Mouse (Mus musculus): ENCODE data around the gene Usp8. TPM values are rescaled to one million over a fixed set of nuclear protein-coding genes. Genes with fewer than 3 reads are reported as not detected.
A peak's percentile ranks its signal among the peaks of the same experiment; 100 is the strongest.

The Usp8 gene
- polyA plus RNA-seq, 1 experiment from 2014 or later: 36.9 TPM

DNA sequence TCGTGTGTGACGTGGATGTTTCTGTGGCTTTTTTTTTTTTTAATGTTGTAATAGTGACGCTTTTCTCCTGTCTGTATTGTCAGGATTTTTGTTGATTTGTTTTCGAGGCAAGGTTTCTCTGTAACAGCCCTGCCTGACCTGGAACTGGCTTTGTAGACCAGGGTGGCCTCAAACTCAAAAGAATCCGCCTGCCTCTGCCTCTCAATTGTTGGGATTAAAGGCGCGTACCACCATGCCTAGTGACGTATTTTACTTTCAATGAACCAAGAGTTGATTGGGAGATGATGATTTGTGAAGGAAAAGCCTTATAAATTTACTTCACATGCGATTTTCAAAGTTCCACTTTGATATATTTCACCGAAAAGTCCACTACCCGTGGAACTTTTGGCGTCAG lies 31.0 kb upstream of the Usp8 start, which contains the start of gene Gabpb1:
Gene Gabpb1 (minus strand): TSS at position 216 of the 394 bp plus-strand sequence.
- peaks cover 8% of the 10 kb centered on the region; the same call in 1 of the 2 replicates for H3K36me3 ChIP-seq (ENCODE audit: control insufficient read depth, insufficient read depth, low read length)
- H3K4me3 ChIP-seq (ENCODE audit: low read depth, low read length): peak within 1 kb of the TSS; percentile 96
- H3K9me3 ChIP-seq (ENCODE audit: control insufficient read depth, low read length): peaks cover 6% of the 10 kb centered on the region
- H3K4me1 ChIP-seq (replicated peaks; ENCODE audit: control insufficient read depth, insufficient read depth, low read length): peaks cover 18% of the 10 kb centered on the region
- ATAC-seq (replicated peaks; ENCODE audit: low FRiP score, low TSS enrichment, low read depth) (no peak), DNase-seq (ENCODE audit: low spot score) (no peak)
- 23% methylated on average over 12 of the region's 12 CpGs for WGBS
- H3K27me3 ChIP-seq (replicated peaks; ENCODE audit: control insufficient read depth, insufficient read depth, low read length): no peaks in the 10 kb centered on the region
- H3K27ac ChIP-seq (ENCODE audit: low read depth): peak within 1 kb of the TSS; percentile 100
- H3K4me2 ChIP-seq (ENCODE audit: low read length): peak within 1 kb of the TSS; percentile 82
- H3K9ac ChIP-seq (ENCODE audit: low read length): peak within 1 kb of the TSS; percentile 98

DNA sequence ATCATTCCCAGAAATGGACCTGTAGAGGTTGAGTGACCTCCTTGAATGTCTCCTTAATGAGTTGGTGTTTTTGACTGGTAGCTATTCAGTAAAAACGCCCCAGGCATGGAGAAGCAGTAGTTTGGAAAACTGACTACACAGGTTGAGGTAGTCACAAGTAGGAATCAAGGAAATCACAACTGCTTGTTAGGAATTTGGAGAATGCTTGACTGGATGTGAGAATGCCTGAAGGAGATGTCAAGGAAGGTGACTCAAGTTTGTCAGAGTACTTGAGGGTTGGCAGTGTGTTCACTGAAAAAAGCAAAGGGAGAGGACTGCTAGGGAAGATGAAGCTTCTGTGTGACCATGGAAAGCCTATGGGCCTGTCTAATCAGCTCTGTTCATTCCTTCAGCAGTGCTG lies 29.8 kb upstream of the Usp8 start:
- no peak for DNase-seq (ENCODE audit: low spot score)
- peaks cover 8% of the 10 kb centered on the region; the same call in 1 of the 2 replicates for H3K36me3 ChIP-seq (ENCODE audit: control insufficient read depth, insufficient read depth, low read length)
- H3K9me3 ChIP-seq (ENCODE audit: control insufficient read depth, low read length): peaks cover 6% of the 10 kb centered on the region
- no peak for ATAC-seq (replicated peaks; ENCODE audit: low FRiP score, low TSS enrichment, low read depth)
- H3K4me1 ChIP-seq (replicated peaks; ENCODE audit: control insufficient read depth, insufficient read depth, low read length): peaks cover 16% of the 10 kb centered on the region
- no peaks in the 10 kb centered on the region for H3K27me3 ChIP-seq (replicated peaks; ENCODE audit: control insufficient read depth, insufficient read depth, low read length)
- 90% methylated on average over 1 of the region's 1 CpGs for WGBS
- no peak overlapping the region for H3K4me2 ChIP-seq (ENCODE audit: low read length)
- H3K27ac ChIP-seq (ENCODE audit: low read depth): no peak overlapping the region
- H3K4me3 ChIP-seq (ENCODE audit: low read depth, low read length): no peak overlapping the region
- no peak overlapping the region for H3K9ac ChIP-seq (ENCODE audit: low read length)

DNA sequence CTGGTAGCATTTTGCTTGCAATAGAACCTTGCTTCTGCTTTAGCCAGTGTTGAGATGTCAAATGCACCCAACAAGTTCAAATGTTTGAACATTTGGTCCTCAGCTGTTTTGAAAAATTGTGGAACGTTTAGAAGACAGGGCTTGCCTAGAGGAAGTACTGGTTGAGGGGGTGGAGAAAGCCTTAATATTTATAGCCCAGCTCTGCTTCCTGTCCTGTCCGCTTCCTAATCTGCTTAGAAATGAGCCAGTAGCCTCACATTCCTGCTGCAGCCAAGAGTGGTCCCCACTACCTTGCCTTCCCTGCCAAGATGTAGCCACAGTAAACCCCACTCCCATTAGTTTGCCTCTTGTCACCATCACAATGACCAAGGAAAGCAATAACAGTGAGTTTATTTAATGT lies 24.8 kb upstream of the Usp8 start:
- H3K9me3 ChIP-seq (ENCODE audit: control insufficient read depth, low read length): peaks cover 6% of the 10 kb centered on the region
- H3K4me1 ChIP-seq (replicated peaks; ENCODE audit: control insufficient read depth, insufficient read depth, low read length): no peaks in the 10 kb centered on the region
- H3K4me3 ChIP-seq (ENCODE audit: low read depth, low read length): no peak overlapping the region
- WGBS: 51% methylated on average over 2 of the region's 2 CpGs
- no peak for DNase-seq (ENCODE audit: low spot score)
- no peak overlapping the region for H3K9ac ChIP-seq (ENCODE audit: low read length)
- peaks cover 16% of the 10 kb centered on the region for H3K36me3 ChIP-seq (ENCODE audit: control insufficient read depth, insufficient read depth, low read length)
- H3K27me3 ChIP-seq (replicated peaks; ENCODE audit: control insufficient read depth, insufficient read depth, low read length): no peaks in the 10 kb centered on the region
- no peak overlapping the region for H3K4me2 ChIP-seq (ENCODE audit: low read length)
- no peak overlapping the region for H3K27ac ChIP-seq (ENCODE audit: low read depth)
- no peak for ATAC-seq (replicated peaks; ENCODE audit: low FRiP score, low TSS enrichment, low read depth)

DNA sequence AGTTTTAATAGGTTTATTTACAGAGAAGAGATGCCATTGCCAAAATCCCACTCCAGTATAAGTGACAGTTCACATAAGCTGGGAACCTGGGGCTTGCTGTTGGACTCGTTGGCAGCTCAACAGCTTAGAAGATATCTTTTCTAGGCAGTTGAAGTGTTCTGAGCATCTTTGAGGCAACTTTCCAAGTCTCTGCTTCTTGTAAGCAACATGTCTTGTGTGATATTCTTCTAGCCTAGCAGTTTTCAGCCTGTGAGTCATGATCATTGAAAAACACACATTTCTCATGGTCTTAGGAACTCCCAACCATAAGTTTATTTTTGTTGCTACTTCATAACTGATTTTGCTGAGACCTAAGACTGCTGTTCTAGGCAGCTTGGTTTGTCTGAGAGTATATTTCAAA lies 24.2 kb upstream of the Usp8 start:
- H3K4me2 ChIP-seq (ENCODE audit: low read length): no peak overlapping the region
- peaks cover 16% of the 10 kb centered on the region for H3K36me3 ChIP-seq (ENCODE audit: control insufficient read depth, insufficient read depth, low read length)
- DNase-seq (ENCODE audit: low spot score): no peak
- H3K9me3 ChIP-seq (ENCODE audit: control insufficient read depth, low read length): peaks cover 6% of the 10 kb centered on the region
- no peaks in the 10 kb centered on the region for H3K27me3 ChIP-seq (replicated peaks; ENCODE audit: control insufficient read depth, insufficient read depth, low read length)
- ATAC-seq (replicated peaks; ENCODE audit: low FRiP score, low TSS enrichment, low read depth): no peak
- WGBS: 88% methylated on average over 1 of the region's 1 CpGs
- no peak overlapping the region for H3K27ac ChIP-seq (ENCODE audit: low read depth)
- H3K9ac ChIP-seq (ENCODE audit: low read length): no peak overlapping the region
- H3K4me3 ChIP-seq (ENCODE audit: low read depth, low read length): no peak overlapping the region
- no peaks in the 10 kb centered on the region for H3K4me1 ChIP-seq (replicated peaks; ENCODE audit: control insufficient read depth, insufficient read depth, low read length)

DNA sequence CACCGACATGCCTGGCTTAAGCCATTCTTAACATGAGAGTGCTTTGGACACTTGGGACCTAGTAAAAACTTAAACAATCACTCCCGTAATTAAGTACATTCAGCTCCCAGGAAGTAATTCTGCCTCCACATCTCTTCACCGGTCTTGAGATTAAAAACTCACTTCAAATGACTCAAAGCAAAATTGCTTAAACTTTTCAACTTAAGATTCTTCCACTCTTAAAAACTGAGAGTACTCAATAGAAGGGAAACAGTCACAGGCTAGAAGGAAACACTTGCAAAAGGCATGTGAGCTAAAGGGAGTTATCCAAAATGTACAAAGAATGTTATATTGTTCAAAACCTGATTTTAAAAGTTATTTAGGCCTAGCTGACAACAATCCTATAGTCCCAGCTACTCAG lies 15.8 kb upstream of the Usp8 start:
- H3K4me1 ChIP-seq (replicated peaks; ENCODE audit: control insufficient read depth, insufficient read depth, low read length): no peaks in the 10 kb centered on the region
- H3K4me3 ChIP-seq (ENCODE audit: low read depth, low read length): no peak overlapping the region
- ATAC-seq (replicated peaks; ENCODE audit: low FRiP score, low TSS enrichment, low read depth): no peak
- no peak for DNase-seq (ENCODE audit: low spot score)
- no peaks in the 10 kb centered on the region for H3K36me3 ChIP-seq (ENCODE audit: control insufficient read depth, insufficient read depth, low read length)
- 86% methylated on average over 3 of the region's 3 CpGs for WGBS
- H3K9me3 ChIP-seq (ENCODE audit: control insufficient read depth, low read length): no peaks in the 10 kb centered on the region
- H3K27ac ChIP-seq (ENCODE audit: low read depth): no peak overlapping the region
- H3K4me2 ChIP-seq (ENCODE audit: low read length): no peak overlapping the region
- H3K27me3 ChIP-seq (replicated peaks; ENCODE audit: control insufficient read depth, insufficient read depth, low read length): no peaks in the 10 kb centered on the region
- no peak overlapping the region for H3K9ac ChIP-seq (ENCODE audit: low read length)

DNA sequence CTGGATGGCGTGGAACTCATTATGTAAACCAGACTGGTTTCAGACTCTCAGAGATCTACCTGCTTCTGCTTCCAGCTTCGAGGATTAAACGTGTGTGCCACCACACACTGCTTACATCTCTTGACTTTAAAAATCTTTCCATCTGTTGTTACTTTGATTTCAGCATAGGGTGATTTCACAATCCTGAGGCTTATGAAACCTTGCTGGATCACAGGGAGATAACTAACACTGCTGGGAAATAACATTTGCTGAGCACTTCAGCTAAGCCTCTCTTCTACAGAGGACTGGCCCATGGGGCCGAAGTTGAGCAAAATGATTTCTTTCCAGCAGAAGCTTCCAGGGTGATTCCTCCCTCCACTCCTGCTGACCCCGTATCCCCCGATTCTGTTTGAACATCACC lies 11.8 kb upstream of the Usp8 start:
- H3K9ac ChIP-seq (ENCODE audit: low read length): no peak overlapping the region
- no peaks in the 10 kb centered on the region for H3K27me3 ChIP-seq (replicated peaks; ENCODE audit: control insufficient read depth, insufficient read depth, low read length)
- no peaks in the 10 kb centered on the region for H3K4me1 ChIP-seq (replicated peaks; ENCODE audit: control insufficient read depth, insufficient read depth, low read length)
- 84% methylated on average over 6 of the region's 6 CpGs for WGBS
- no peak overlapping the region for H3K4me2 ChIP-seq (ENCODE audit: low read length)
- H3K36me3 ChIP-seq (ENCODE audit: control insufficient read depth, insufficient read depth, low read length): no peaks in the 10 kb centered on the region
- no peak overlapping the region for H3K27ac ChIP-seq (ENCODE audit: low read depth)
- DNase-seq (ENCODE audit: low spot score): no peak
- no peak for ATAC-seq (replicated peaks; ENCODE audit: low FRiP score, low TSS enrichment, low read depth)
- H3K9me3 ChIP-seq (ENCODE audit: control insufficient read depth, low read length): no peaks in the 10 kb centered on the region
- no peak overlapping the region for H3K4me3 ChIP-seq (ENCODE audit: low read depth, low read length)

DNA sequence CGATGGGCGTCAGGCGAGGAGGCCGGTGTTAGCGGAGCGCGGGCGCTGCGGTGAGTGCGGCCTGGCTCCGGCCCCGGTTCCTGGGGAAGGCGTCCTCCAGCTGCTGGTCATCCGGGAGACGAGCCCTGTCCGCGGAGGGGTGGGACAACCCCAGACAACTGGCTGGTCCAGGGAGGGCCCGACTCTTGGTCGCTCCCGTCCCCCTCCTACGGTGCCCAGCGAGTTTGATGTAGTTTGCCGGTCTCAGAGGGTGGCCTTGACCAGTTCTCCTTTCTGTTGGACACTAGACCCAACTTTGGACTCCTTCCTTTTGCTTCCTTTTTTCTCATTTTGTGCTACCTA lies 281 bp downstream of the Usp8 start:
- under 1% methylated on average over 23 of the region's 23 CpGs for WGBS
- 0 out of 2 replicates have a peak, but pooled peaks cover 4% of the 10 kb centered on the region for H3K36me3 ChIP-seq (ENCODE audit: control insufficient read depth, insufficient read depth, low read length)
- no peaks in the 10 kb centered on the region for H3K27me3 ChIP-seq (replicated peaks; ENCODE audit: control insufficient read depth, insufficient read depth, low read length)
- ATAC-seq (replicated peaks; ENCODE audit: low FRiP score, low TSS enrichment, low read depth): peak; percentile 85
- peak overlapping the region; percentile 88 for H3K4me2 ChIP-seq (ENCODE audit: low read length)
- peak overlapping the region; percentile 68 for H3K4me3 ChIP-seq (ENCODE audit: low read depth, low read length)
- peak overlapping the region; percentile 86 for H3K9ac ChIP-seq (ENCODE audit: low read length)
- peak overlapping the region; percentile 64; the same call in 1 of the 2 replicates for H3K27ac ChIP-seq (ENCODE audit: low read depth)
- H3K4me1 ChIP-seq (replicated peaks; ENCODE audit: control insufficient read depth, insufficient read depth, low read length): peaks cover 8% of the 10 kb centered on the region
- H3K9me3 ChIP-seq (ENCODE audit: control insufficient read depth, low read length): no peaks in the 10 kb centered on the region
- no peak for DNase-seq (ENCODE audit: low spot score)

DNA sequence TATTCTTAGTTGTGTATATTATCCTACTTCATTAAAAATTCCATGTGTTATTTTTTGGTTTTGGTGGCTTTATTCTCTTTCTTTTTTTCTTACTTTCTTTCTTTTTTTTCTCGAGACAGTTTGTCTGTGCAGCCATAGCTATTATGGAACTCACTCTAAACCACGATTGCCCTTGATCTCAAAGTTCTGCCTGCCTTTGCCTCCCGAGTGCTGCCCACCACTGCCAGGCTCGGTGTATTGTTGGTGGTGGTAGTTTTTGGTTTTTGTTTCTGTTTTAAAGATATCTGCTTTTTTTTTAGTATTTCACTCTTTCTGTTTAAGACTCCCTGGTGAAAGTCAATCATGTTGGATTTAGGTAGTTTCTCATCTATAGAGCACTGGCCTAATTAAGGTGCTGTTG lies 1.2 kb downstream of the Usp8 start:
- Histone ChIP-seq H3K9me3 (ENCODE audit: control insufficient read depth, low read length) (no peaks in the 10 kb centered on the region), H3K36me3 (ENCODE audit: control insufficient read depth, insufficient read depth, low read length) (0 out of 2 replicates have a peak, but pooled peaks cover 4% of the 10 kb centered on the region), H3K4me2 (ENCODE audit: low read length) (peak overlapping the region; percentile 88), H3K4me1 (replicated peaks; ENCODE audit: control insufficient read depth, insufficient read depth, low read length) (peaks cover 8% of the 10 kb centered on the region), H3K9ac (ENCODE audit: low read length) (no peak overlapping the region), H3K4me3 (ENCODE audit: low read depth, low read length) (peak overlapping the region; percentile 68), H3K27ac (ENCODE audit: low read depth) (no peak overlapping the region), H3K27me3 (replicated peaks; ENCODE audit: control insufficient read depth, insufficient read depth, low read length) (no peaks in the 10 kb centered on the region)
- DNase-seq (ENCODE audit: low spot score) (no peak), ATAC-seq (replicated peaks; ENCODE audit: low FRiP score, low TSS enrichment, low read depth) (no peak)
- WGBS: 85% methylated on average over 4 of the region's 4 CpGs

DNA sequence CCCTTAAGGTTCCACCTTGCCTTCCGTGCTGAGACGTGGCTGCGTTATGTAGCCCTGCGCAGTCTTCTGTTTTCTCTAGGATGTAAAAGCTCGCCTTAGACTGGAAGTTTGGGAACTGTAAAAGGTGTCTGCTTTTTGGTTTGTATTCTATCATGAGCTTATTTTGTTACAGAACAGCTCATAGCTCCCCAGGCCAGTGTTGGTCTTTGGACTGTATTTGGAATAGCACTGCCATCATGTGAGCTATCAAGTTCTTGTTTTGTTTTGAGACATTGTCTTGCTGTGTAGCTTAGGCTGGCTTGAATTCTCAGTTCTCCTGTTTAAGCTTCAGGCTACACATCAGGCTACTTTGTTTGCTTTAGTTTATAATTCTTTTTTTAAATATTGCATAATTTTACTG lies 5.4 kb downstream of the Usp8 start:
- Histone ChIP-seq H3K4me2 (ENCODE audit: low read length) (no peak overlapping the region), H3K4me1 (replicated peaks; ENCODE audit: control insufficient read depth, insufficient read depth, low read length) (peaks cover 8% of the 10 kb centered on the region), H3K27ac (ENCODE audit: low read depth) (no peak overlapping the region), H3K9me3 (ENCODE audit: control insufficient read depth, low read length) (no peaks in the 10 kb centered on the region), H3K36me3 (ENCODE audit: control insufficient read depth, insufficient read depth, low read length) (0 out of 2 replicates have a peak, but pooled peaks cover 4% of the 10 kb centered on the region), H3K4me3 (ENCODE audit: low read depth, low read length) (no peak overlapping the region), H3K9ac (ENCODE audit: low read length) (no peak overlapping the region), H3K27me3 (replicated peaks; ENCODE audit: control insufficient read depth, insufficient read depth, low read length) (no peaks in the 10 kb centered on the region)
- WGBS: 95% methylated on average over 5 of the region's 5 CpGs
- DNase-seq (ENCODE audit: low spot score): no peak
- ATAC-seq (replicated peaks; ENCODE audit: low FRiP score, low TSS enrichment, low read depth): no peak

All from intestine, embryonic 14.5 days (tissue).